Mouse (Mus musculus): ENCODE data around the gene Arl13b. TPM values are rescaled to one million over a fixed set of nuclear protein-coding genes. Genes with fewer than 3 reads are reported as not detected.
A peak's percentile ranks its signal among the peaks of the same experiment; 100 is the strongest.

The Arl13b gene
- total RNA-seq, 1 experiment from 2014 or later: 11.9 TPM

GRCm38 (mm10) chr16:62814491-62814890, 32.3 kb downstream of the Arl13b start, which contains the start of gene Stx19:
Stx19 (plus strand) TSS chr16:62814676.
- no peak for DNase-seq

- DNase-seq: no peak
Measured at GRCm38 (mm10) chr16:62813790-62814189, 33.0 kb downstream of the Arl13b start.

GRCm38 (mm10) chr16:62810855-62811254, 36.0 kb downstream of the Arl13b start:
- no peak for DNase-seq

- DNase-seq: no peak
Measured at GRCm38 (mm10) chr16:62807249-62807979, 39.4 kb downstream of the Arl13b start.

- DNase-seq: no peak
Measured at GRCm38 (mm10) chr16:62804621-62805020, 42.2 kb downstream of the Arl13b start.

- no peak for DNase-seq
Measured at GRCm38 (mm10) chr16:62799839-62800238, 47.0 kb downstream of the Arl13b start.

- no peak for DNase-seq
Measured at GRCm38 (mm10) chr16:62799426-62799825, 47.4 kb downstream of the Arl13b start.

- no peak for DNase-seq
Measured at GRCm38 (mm10) chr16:62798808-62799207, 48.0 kb downstream of the Arl13b start.

- DNase-seq: no peak
Measured at GRCm38 (mm10) chr16:62796608-62797007, 50.2 kb downstream of the Arl13b start.

- peak; percentile 95 for DNase-seq
Measured at GRCm38 (mm10) chr16:62786621-62787331, 60.1 kb downstream of the Arl13b start, which contains the start of gene Nsun3. Nsun3 (minus strand) TSS chr16:62786818.

- peak; percentile 21 for DNase-seq
Measured at GRCm38 (mm10) chr16:62782229-62782628, 64.6 kb downstream of the Arl13b start.

- no peak for DNase-seq
Measured at GRCm38 (mm10) chr16:62778282-62778681, 68.6 kb downstream of the Arl13b start.

GRCm38 (mm10) chr16:62776034-62776433, 70.8 kb downstream of the Arl13b start:
- no peak for DNase-seq

GRCm38 (mm10) chr16:62773462-62773861, 73.4 kb downstream of the Arl13b start:
- no peak for DNase-seq

GRCm38 (mm10) chr16:62758340-62758739, 88.5 kb downstream of the Arl13b start:
- DNase-seq: peak; percentile 27

- no peak for DNase-seq
Measured at GRCm38 (mm10) chr16:62755307-62755706, 91.5 kb downstream of the Arl13b start.

GRCm38 (mm10) chr16:62753597-62753996, 93.2 kb downstream of the Arl13b start:
- no peak for DNase-seq

GRCm38 (mm10) chr16:62753079-62753478, 93.8 kb downstream of the Arl13b start:
- DNase-seq: no peak

- no peak for DNase-seq
Measured at GRCm38 (mm10) chr16:62745875-62746274, 101.0 kb downstream of the Arl13b start.
